Mouse (Mus musculus) liver, postnatal 0 days (tissue): ENCODE results near the gene Faah. TPM values are rescaled to one million over a fixed set of nuclear protein-coding genes. Genes with fewer than 3 reads are reported as not detected.

Experiments
- ATAC-seq: fragments of 200-750 bp; cut with Nextera tagmentation; 2 replicates; pipeline ENCODE4 v1.8.0; 2017; ENCODE audit warnings: mild to moderate bottlenecking, moderate library complexity
- DNase-seq: peaks from one replicate; pipeline ENCODE4 v3.0.0-alpha.2; 2016
- H3K27ac ChIP-seq: fragments of 300-500 bp; sonication (generic); 2 replicates; pipeline ENCODE4 v1.5.1; 2014; ENCODE audit warnings: antibody characterized with exemption, moderate library complexity, mild to moderate bottlenecking, low read depth
- H3K27me3 ChIP-seq: fragments of 300-500 bp; sonication (generic); 2 replicates; pipeline ENCODE4 v1.6.1; 2014; ENCODE audit warnings: low read length, control low read depth, mixed read lengths; ENCODE audit not compliant: insufficient read depth
- H3K36me3 ChIP-seq: fragments of 300-500 bp; sonication (generic); replicated peaks from 2 replicates; pipeline ENCODE4 v1.6.1; 2014; ENCODE audit warnings: mild to moderate bottlenecking, control low read depth, low read length, moderate library complexity, mixed read lengths; ENCODE audit not compliant: insufficient read depth
- H3K4me1 ChIP-seq: fragments of 300-500 bp; sonication (generic); 2 replicates; pipeline ENCODE4 v1.6.1; 2014; ENCODE audit warnings: antibody characterized with exemption, mild to moderate bottlenecking, control low read depth; ENCODE audit not compliant: insufficient read depth
- H3K4me2 ChIP-seq: fragments of 300-500 bp; sonication (generic); 2 replicates; pipeline ENCODE4 v1.6.1; 2014; ENCODE audit warnings: low read depth, mild to moderate bottlenecking, low read length, moderate library complexity, mixed read lengths
- H3K4me3 ChIP-seq: fragments of 300-500 bp; sonication (generic); 2 replicates; pipeline ENCODE4 v1.5.1; 2014; ENCODE audit warnings: low read depth, low read length
- H3K9ac ChIP-seq: fragments of 300-500 bp; sonication (generic); replicated peaks from 2 replicates; pipeline ENCODE4 v1.6.1; 2014; ENCODE audit warnings: mild to moderate bottlenecking, moderate library complexity
- H3K9me3 ChIP-seq: fragments of 300-500 bp; sonication (generic); 2 replicates; pipeline ENCODE4 v1.6.1; 2016; ENCODE audit warnings: mild to moderate bottlenecking, control low read depth, low read length, mixed read lengths
- CTCF ChIP-seq: sonication (generic); IDR thresholded peaks from 2 replicates; pipeline ENCODE4 v1.5.1; 2016; ENCODE audit warnings: antibody characterized with exemption, low read depth
- EP300 ChIP-seq: IDR thresholded peaks from 2 replicates; pipeline ENCODE4 v1.6.1; 2016; ENCODE audit warnings: antibody characterized with exemption, low read depth, mild to moderate bottlenecking
- WGBS: fragments of 180-500 bp; shearing (Covaris S2); extraction: QIAGEN DNeasy Blood & Tissue Kit; methylation state at CpG from one replicate; pipeline ENCODE4 v1.1.7; 2014; ENCODE audit not compliant: insufficient replicate concordance; 5-methylcytosine and 5-hydroxymethylcytosine counted together
- polyA plus RNA-seq: library from polyadenylated mRNA; unstranded; fragments of >200 nt; fragmentation: Nextera tagmentation; extraction: Ambion mirVana; gene quantifications from 2 replicates; pipeline ENCODE4 v1.2.1, GENCODE M21; 2015

Gene Faah
- polyA plus RNA-seq, 1 experiment from 2014 or later: 31.4 TPM

DNA sequence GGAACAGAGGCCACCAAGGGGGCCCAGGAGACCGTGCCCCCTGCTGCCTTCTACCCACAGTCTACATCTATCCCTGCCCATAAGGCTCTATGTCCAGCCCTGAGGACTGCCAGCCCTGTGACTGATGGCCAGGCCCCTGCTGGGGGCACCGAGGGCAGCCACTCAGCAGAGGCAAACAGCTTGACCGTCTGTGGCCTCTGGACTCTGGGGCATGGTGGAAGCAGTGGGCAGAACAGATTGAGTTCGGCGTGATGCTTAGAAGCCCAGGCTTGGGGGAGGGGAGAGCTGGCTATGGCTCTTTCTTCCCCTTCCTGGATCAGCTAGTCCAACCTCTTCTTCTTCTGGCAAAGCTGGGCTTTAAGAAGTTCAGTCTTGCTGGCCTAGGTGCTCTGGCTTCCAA lies 64.2 kb downstream of the Faah start:
- ATAC-seq (no peak), DNase-seq (no peak)
- no peaks in the 10 kb centered on the region for H3K9me3 ChIP-seq
- no peak overlapping the region for H3K27ac ChIP-seq
- no peaks in the 10 kb centered on the region for H3K36me3 ChIP-seq
- H3K4me3 ChIP-seq: no peak overlapping the region
- H3K27me3 ChIP-seq: peaks cover 49% of the 10 kb centered on the region
- no peak for TF ChIP-seq CTCF
- TF ChIP-seq EP300: no peak
- H3K4me2 ChIP-seq: no peak overlapping the region
- no peaks in the 10 kb centered on the region for H3K4me1 ChIP-seq
- H3K9ac ChIP-seq: no peak overlapping the region
- 44% methylated on average over 5 of the region's 5 CpGs for WGBS

DNA sequence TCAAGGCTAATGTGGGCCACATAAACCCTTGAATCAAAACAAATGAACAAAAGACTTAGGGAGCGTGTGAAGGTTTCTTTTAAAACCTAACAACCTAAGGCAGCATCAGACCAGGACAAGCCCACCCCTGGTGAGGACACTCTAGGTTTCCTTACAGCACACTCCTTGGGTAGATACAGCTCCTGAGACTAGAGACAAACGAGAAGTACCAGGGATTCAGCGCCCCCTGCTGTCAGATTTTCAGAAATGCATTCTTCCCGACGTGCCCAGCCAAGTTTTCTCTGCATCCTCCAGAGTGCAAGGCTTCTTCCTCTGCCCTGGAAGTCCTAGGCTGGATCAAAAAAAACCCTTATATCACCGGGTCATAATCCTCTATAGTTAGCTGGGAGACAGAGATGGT lies 65.0 kb downstream of the Faah start:
- no peak overlapping the region for H3K4me3 ChIP-seq
- H3K4me2 ChIP-seq: no peak overlapping the region
- DNase-seq: peak; percentile 64
- H3K27me3 ChIP-seq: peaks cover 47% of the 10 kb centered on the region
- TF ChIP-seq EP300 (no peak), CTCF (peak; percentile 76)
- no peaks in the 10 kb centered on the region for H3K36me3 ChIP-seq
- no peak for ATAC-seq
- no peaks in the 10 kb centered on the region for H3K4me1 ChIP-seq
- H3K9me3 ChIP-seq: no peaks in the 10 kb centered on the region
- 12% methylated on average over 6 of the region's 6 CpGs for WGBS
- no peak overlapping the region for H3K9ac ChIP-seq
- H3K27ac ChIP-seq: no peak overlapping the region

DNA sequence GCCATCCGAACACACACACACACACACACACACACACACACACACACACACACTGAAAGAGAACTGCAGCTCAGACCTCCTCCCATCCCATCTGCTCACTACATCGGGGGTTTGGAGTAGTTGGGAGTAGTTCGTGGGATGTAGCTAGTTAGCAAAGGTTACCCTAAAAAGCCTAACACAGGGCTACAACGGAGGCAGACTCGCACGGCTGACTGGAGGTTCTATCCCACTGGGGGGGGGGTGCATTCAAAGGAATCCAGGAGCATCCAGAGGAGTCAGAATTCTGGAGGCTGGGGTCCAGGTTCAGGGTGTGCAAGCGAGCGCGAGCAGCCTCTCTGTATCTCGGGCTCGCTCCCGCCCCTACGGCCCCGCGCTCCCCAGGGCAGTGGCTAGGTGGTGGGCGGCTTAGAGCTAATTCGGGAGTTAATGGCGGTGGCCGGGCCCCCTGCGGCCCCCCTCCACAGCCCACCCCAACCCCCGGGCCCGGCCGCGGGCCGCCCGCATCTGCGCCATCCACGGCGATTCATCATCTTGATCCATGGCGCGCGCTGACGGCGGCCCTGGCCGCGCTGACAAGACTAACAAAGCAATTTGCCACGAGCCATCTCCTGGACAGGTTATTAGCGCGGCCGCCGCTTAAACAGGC lies 73.9 kb downstream of the Faah start:
- Histone ChIP-seq H3K27me3 (peaks cover 79% of the 10 kb centered on the region), H3K27ac (no peak overlapping the region), H3K4me2 (no peak overlapping the region), H3K4me3 (no peak overlapping the region), H3K9me3 (no peaks in the 10 kb centered on the region), H3K36me3 (no peaks in the 10 kb centered on the region), H3K9ac (no peak overlapping the region), H3K4me1 (peaks cover 6% of the 10 kb centered on the region; the same call in 1 of the 2 replicates)
- TF ChIP-seq EP300 (no peak), CTCF (no peak)
- DNase-seq (no peak), ATAC-seq (no peak)
- WGBS: 2% methylated on average over 29 of the region's 41 CpGs

DNA sequence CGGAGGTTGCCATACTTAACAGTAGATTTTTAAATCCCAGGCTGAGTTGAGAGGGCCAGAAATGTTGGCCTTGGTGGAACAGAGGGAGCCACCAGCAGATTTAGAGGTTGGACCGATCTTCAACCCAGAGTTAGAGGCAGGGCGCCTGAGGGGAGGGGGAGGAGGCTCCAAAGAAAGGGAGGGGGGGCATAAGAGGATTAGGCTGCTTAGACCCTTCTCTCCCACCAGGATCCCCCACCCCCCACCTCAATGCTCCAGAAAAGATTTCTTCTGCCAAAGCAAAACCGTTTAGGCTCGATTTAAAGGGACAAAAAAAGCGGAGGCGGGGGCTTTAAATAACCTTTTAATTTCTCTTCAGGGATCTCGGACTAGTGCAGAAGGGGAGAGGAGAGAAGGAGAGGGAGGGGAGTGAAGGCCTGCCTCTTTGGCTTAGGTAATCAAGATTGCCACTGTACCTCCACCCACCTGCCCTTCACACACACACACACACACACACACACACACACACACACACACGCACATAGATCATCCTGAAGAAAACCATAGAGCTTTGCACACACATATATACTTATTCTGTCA lies 76.4 kb downstream of the Faah start:
- DNase-seq: no peak
- H3K4me1 ChIP-seq: peaks cover 6% of the 10 kb centered on the region; the same call in 1 of the 2 replicates
- H3K4me3 ChIP-seq: no peak overlapping the region
- TF ChIP-seq CTCF: no peak
- no peak overlapping the region for H3K9ac ChIP-seq
- no peaks in the 10 kb centered on the region for H3K36me3 ChIP-seq
- peaks cover 99% of the 10 kb centered on the region for H3K27me3 ChIP-seq
- H3K27ac ChIP-seq: no peak overlapping the region
- whole genome bisulfite sequencing: 8% methylated on average over 9 of the region's 9 CpGs
- H3K9me3 ChIP-seq: no peaks in the 10 kb centered on the region
- no peak for ATAC-seq
- no peak overlapping the region for H3K4me2 ChIP-seq

DNA sequence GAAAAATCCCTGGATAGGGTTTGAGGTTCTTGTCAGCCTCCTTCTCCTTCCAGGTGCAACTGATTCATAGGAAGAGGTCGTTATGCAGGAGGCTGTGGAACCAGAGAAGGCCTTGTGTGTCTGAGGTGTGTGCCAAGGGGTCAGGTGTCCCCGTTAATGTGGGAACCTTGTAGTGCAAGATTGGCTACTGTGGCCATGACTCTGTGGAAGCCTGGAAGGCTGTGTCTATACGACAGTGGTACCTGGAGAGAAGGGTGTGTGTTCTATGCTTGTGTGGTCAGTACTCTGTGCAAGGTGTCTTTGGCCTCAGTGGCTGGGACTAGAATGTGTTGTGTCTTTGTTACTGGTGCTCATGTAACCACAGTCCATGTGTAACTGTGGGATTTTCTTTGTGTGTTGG lies 77.0 kb downstream of the Faah start:
- 6% methylated on average over 3 of the region's 3 CpGs for WGBS
- no peak overlapping the region for H3K27ac ChIP-seq
- DNase-seq: no peak

DNA sequence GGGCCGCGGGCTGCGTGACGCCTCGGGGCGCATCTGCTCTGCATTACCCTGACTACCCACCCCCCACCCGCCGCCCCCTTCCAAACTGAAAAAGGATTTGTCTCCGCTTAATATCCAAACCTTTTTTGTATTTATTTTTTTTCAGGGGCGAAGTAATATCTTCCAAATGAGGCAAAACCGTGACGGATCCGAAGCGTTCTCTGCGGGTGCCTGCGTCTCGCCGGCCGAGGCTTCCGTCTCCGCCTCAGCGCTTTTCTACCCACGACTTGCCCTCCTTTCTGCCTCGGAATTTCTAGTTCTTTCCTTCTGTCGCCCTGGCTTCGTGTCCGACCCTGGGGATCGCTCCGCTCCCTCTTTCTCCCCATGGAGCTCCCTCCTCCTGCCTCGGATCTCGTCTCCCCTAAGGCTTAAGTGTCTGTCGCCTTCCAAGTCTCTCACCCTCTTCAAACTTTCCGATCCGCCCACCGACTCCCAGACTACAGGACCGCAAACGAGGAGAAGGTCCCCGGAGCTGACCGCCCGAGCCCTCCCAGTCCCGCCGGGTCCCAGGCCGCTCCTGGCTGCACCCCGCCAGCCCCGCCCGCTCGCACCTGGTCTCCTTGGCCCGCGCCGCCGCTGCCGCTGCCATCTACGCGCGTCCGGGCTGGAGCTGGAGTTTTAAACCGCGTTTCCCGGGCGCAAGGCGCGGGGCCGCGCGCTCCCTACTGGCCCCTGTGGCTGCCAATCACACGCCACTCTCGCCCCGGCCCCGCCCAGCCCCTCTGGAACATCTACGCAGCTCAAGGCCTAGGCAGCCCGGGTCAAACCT lies 78.2 kb downstream of the Faah start, which contains the start of gene Dmbx1:
TSS of gene Dmbx1 (minus strand) at position 632 of the 808 bp plus-strand sequence.
- H3K27ac ChIP-seq: no peak within 1 kb of the TSS
- peak; percentile 27 for DNase-seq
- TF ChIP-seq EP300 (no peak), CTCF (no peak)
- 3% methylated on average over 70 of the region's 71 CpGs for WGBS
- H3K4me2 ChIP-seq: peak within 1 kb of the TSS; percentile 24; the same call in 1 of the 2 replicates
- no peak within 1 kb of the TSS for H3K9ac ChIP-seq
- H3K4me3 ChIP-seq: peak within 1 kb of the TSS; percentile 25; the same call in 1 of the 2 replicates
- peaks cover 10% of the 10 kb centered on the region for H3K4me1 ChIP-seq
- no peaks in the 10 kb centered on the region for H3K9me3 ChIP-seq
- no peaks in the 10 kb centered on the region for H3K36me3 ChIP-seq
- ATAC-seq: no peak
- H3K27me3 ChIP-seq: peaks cover 100% of the 10 kb centered on the region

More for the DNA sequence above, 77.0 kb downstream of the Faah start:
- Histone ChIP-seq H3K4me1 (peaks cover 10% of the 10 kb centered on the region), H3K36me3 (no peaks in the 10 kb centered on the region), H3K4me3 (no peak overlapping the region), H3K9ac (no peak overlapping the region), H3K9me3 (no peaks in the 10 kb centered on the region), H3K27me3 (peaks cover 99% of the 10 kb centered on the region), H3K4me2 (no peak overlapping the region)
- no peak for ATAC-seq
- TF ChIP-seq CTCF: no peak
- no peak for TF ChIP-seq EP300
